Mouse (Mus musculus): ENCODE measurements around the gene Ube2cbp. TPM values are rescaled to one million over a fixed set of nuclear protein-coding genes. Genes with fewer than 3 reads are reported as not detected.

Gene Ube2cbp
- polyA plus RNA-seq, 1 experiment from 2014 or later: 7.4 TPM

DNA sequence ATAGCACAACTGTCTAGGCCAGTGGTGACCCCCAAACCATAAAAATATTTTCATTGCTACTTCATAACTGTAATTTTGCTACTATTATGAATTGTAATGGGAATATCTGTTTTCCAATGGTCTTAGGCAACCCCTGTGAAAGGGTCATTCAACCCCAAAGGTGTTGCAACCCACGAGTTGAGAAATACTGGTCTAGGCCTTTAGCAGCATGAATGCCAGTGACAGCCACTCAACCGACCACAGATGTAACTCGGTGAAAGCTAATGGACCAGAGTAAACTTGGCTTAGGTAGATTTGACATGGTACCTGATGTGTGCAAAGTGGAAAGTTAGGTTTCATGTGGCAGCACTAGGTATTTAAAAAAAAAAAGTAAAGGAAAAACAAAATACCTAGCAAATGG, 108.9 kb downstream of the Ube2cbp start:
- ATAC-seq: no peak
- H3K9ac ChIP-seq (replicated peaks): no peak overlapping the region
- H3K4me1 ChIP-seq (replicated peaks): no peaks in the 10 kb centered on the region
- no peak overlapping the region for H3K4me3 ChIP-seq (replicated peaks)
- WGBS: 83% methylated on average over 3 of the region's 3 CpGs
- H3K27ac ChIP-seq: no peak overlapping the region
- no peaks in the 10 kb centered on the region for H3K9me3 ChIP-seq
- no peak overlapping the region for H3K4me2 ChIP-seq (replicated peaks)
- no peaks in the 10 kb centered on the region for H3K27me3 ChIP-seq
- H3K36me3 ChIP-seq: no peaks in the 10 kb centered on the region

DNA sequence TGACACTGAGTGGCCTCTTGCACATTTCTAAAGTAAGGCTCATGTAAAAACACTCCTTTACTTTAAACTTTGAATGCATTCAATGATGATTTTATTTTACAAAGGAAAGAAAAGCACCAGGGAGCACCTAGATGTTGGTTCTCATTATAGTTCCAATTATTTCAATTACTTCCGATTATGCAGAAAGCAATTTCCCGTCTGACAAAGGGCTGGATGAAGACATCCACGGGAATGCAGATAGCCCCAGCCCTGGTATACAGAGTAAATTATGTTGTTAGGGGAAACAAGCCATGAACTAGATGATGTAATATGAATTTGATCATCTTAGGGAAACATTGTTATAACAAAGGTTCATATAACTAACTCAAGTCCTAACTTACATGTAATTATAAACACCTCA, 113.3 kb downstream of the Ube2cbp start:
- no peak overlapping the region for H3K27ac ChIP-seq
- 71% methylated on average over 3 of the region's 3 CpGs for WGBS

DNA sequence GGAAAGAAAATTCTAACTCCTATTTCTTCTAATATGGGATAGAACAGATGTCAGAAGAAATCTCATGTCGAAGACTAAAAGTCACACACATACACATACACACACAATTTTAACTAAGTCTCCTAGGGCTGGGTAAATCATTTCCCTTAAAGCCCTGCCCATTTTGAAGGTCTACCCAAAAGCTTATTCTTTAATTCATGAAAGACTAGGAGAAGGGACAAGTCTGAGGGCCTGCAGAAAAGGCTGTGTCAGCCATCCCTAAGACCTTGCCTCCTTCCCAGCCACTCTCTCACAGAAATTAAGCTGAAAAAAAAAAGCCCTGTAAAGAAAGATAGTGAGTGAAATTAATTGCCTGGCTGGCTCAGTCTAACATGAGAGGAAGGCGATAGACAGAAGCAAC, 128.0 kb downstream of the Ube2cbp start:
- no peak overlapping the region for H3K4me2 ChIP-seq (replicated peaks)
- WGBS: 82% methylated on average over 2 of the region's 2 CpGs
- H3K36me3 ChIP-seq: no peaks in the 10 kb centered on the region
- H3K9me3 ChIP-seq: no peaks in the 10 kb centered on the region
- no peaks in the 10 kb centered on the region for H3K4me1 ChIP-seq (replicated peaks)
- no peak overlapping the region for H3K9ac ChIP-seq (replicated peaks)
- no peak for ATAC-seq
- no peak overlapping the region for H3K4me3 ChIP-seq (replicated peaks)
- H3K27ac ChIP-seq: no peak overlapping the region
- H3K27me3 ChIP-seq: no peaks in the 10 kb centered on the region

More for the DNA sequence above, 113.3 kb downstream of the Ube2cbp start:
- no peaks in the 10 kb centered on the region for H3K4me1 ChIP-seq (replicated peaks)
- H3K4me2 ChIP-seq (replicated peaks): no peak overlapping the region
- H3K27me3 ChIP-seq: no peaks in the 10 kb centered on the region
- H3K36me3 ChIP-seq: no peaks in the 10 kb centered on the region
- no peak overlapping the region for H3K9ac ChIP-seq (replicated peaks)
- H3K4me3 ChIP-seq (replicated peaks): no peak overlapping the region
- ATAC-seq: no peak
- H3K9me3 ChIP-seq: no peaks in the 10 kb centered on the region

DNA sequence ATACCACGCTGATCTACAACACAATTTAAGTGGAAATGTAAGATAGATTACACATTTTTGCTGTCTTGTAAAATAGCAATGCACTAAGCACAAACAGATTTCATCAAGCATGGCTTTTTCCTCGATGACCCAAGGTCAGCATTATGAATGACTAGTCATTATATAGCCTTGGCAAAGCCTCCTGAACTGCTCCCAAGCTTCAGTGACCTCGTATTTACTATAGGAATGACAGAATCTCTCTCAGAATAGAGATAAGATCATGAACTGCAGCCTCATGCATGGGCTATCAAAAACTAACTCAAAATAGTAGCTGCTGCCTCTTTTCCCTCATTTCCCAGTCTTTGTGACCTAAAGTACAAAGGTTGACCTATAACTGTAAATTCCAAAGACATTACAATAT, 128.4 kb downstream of the Ube2cbp start:
- WGBS: 74% methylated on average over 3 of the region's 3 CpGs
- no peak overlapping the region for H3K4me3 ChIP-seq (replicated peaks)
- no peak overlapping the region for H3K27ac ChIP-seq
- H3K9me3 ChIP-seq: no peaks in the 10 kb centered on the region
- H3K27me3 ChIP-seq: no peaks in the 10 kb centered on the region
- no peak overlapping the region for H3K4me2 ChIP-seq (replicated peaks)
- H3K36me3 ChIP-seq: no peaks in the 10 kb centered on the region
- ATAC-seq: no peak
- H3K9ac ChIP-seq (replicated peaks): no peak overlapping the region
- H3K4me1 ChIP-seq (replicated peaks): no peaks in the 10 kb centered on the region

DNA sequence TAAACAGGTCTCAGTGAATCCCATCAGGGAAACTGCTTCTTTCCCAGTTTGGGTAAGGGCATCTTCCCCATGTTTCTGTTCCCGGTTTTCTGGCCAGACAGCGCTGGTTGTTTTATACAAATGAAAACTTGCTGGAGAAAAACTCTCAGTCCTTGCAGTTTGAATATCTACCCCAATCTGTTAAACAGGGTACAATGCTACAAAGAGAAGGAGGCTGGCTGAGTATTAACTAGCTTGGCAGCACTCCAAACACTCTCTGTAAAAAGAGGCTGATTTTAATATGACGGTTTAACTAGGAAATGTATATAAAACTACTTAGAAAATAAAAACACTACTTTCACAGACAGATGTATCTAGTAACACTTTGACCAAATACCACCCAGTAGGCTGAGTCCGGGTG, 129.2 kb downstream of the Ube2cbp start:
- Histone ChIP-seq H3K4me1 (replicated peaks) (0 out of 2 replicates have a peak, but pooled peaks cover 1% of the 10 kb centered on the region), H3K4me3 (replicated peaks) (no peak overlapping the region), H3K9ac (replicated peaks) (no peak overlapping the region), H3K27ac (no peak overlapping the region), H3K36me3 (no peaks in the 10 kb centered on the region), H3K27me3 (no peaks in the 10 kb centered on the region), H3K9me3 (no peaks in the 10 kb centered on the region), H3K4me2 (replicated peaks) (no peak overlapping the region)
- ATAC-seq: no peak
- WGBS: 70% methylated on average over 4 of the region's 4 CpGs

DNA sequence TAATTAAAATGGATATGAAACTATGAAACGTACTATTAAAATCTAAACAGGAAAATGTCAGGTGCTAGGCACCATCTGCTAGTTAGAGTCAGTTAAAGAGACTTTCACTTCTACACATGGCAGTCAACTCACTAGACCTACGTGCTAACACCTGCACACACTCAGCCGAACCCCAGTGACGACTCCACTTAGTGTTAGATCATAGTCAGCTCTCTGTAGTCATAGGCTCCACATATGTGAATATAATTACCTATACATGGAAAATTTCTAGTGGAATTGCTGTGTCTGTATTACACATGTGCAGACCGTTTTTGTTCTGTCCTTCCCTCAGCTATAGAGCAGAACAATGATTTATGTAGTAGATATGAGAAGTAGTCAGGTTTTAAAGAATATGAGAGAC, 130.4 kb downstream of the Ube2cbp start:
- Histone ChIP-seq H3K9ac (replicated peaks) (no peak overlapping the region), H3K4me2 (replicated peaks) (no peak overlapping the region), H3K9me3 (no peaks in the 10 kb centered on the region), H3K27me3 (no peaks in the 10 kb centered on the region), H3K4me1 (replicated peaks) (0 out of 2 replicates have a peak, but pooled peaks cover 5% of the 10 kb centered on the region), H3K36me3 (no peaks in the 10 kb centered on the region), H3K4me3 (replicated peaks) (no peak overlapping the region), H3K27ac (no peak overlapping the region)
- 92% methylated on average over 5 of the region's 5 CpGs for WGBS
- no peak for ATAC-seq

DNA sequence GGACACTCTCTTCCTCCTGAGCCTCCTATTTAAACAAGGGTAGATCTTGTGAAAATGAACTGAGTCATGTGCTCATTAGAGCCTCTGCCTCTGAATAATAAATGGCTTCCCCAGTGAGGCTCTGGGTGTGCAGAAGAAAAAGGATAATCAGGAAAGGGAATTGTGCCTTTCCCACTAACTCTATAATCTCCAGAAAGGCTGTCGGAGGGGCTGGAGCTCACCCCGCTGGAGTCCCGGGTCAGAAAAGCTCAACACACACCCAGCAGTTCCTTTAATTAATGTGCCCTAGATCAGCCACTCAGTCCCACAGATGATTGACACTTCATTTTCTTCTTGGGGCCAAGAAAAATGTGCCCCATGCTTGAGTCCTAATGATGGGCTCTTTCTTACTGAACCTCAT, 134.2 kb downstream of the Ube2cbp start:
- peak; percentile 76 for ATAC-seq
- Histone ChIP-seq H3K27ac (no peak overlapping the region), H3K9me3 (no peaks in the 10 kb centered on the region), H3K9ac (replicated peaks) (no peak overlapping the region), H3K36me3 (no peaks in the 10 kb centered on the region), H3K4me3 (replicated peaks) (no peak overlapping the region), H3K27me3 (no peaks in the 10 kb centered on the region), H3K4me2 (replicated peaks) (no peak overlapping the region), H3K4me1 (replicated peaks) (0 out of 2 replicates have a peak, but pooled peaks cover 10% of the 10 kb centered on the region)
- WGBS: 37% methylated on average over 3 of the region's 3 CpGs

DNA sequence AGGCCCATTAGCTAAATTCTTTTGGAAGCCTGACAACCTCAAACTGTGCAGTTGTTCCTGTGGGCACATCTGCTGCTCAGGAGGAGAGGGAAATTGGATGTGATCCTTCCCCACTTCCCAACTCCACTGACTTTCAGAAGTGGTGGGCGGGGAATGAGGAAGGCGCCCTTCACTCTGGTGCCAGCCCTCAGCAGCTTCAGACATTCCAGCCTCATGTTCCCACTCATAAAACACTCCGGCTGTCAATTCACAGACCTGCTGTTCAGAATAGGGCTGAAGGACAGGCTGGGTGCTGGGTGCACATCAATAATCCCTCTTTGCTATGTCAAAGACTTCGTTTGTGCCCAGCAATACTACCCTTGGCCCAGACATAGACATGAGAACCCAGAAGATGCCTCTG, 136.5 kb downstream of the Ube2cbp start:
- H3K4me1 ChIP-seq (replicated peaks): 0 out of 2 replicates have a peak, but pooled peaks cover 10% of the 10 kb centered on the region
- 74% methylated on average over 4 of the region's 4 CpGs for WGBS
- H3K27ac ChIP-seq: no peak overlapping the region
- H3K9ac ChIP-seq (replicated peaks): no peak overlapping the region
- no peak overlapping the region for H3K4me3 ChIP-seq (replicated peaks)
- H3K9me3 ChIP-seq: no peaks in the 10 kb centered on the region
- no peak for ATAC-seq
- H3K4me2 ChIP-seq (replicated peaks): no peak overlapping the region
- no peaks in the 10 kb centered on the region for H3K27me3 ChIP-seq
- H3K36me3 ChIP-seq: no peaks in the 10 kb centered on the region

DNA sequence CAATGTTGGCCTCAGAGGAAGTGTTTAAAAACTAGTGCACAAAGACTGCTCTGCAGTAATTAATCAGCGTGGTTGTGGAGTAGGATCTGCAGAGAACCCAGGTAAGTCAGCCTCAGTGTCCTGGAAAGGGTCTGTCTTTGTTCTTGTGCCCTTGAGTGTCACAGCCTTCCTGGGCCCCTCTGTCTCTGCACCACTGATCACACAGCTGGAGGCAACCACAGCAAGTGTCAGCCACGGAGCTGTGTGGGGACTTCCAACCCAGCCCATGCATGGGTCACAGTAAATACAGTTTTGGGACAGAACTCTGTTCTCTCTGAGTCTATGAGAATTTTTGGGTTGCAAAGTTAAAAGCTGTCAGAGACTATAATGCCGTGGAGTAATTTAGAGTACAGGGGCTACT, 137.4 kb downstream of the Ube2cbp start:
- no peak overlapping the region for H3K4me3 ChIP-seq (replicated peaks)
- no peaks in the 10 kb centered on the region for H3K9me3 ChIP-seq
- H3K27ac ChIP-seq: no peak overlapping the region
- no peak for ATAC-seq
- H3K9ac ChIP-seq (replicated peaks): no peak overlapping the region
- 0 out of 2 replicates have a peak, but pooled peaks cover 10% of the 10 kb centered on the region for H3K4me1 ChIP-seq (replicated peaks)
- H3K4me2 ChIP-seq (replicated peaks): no peak overlapping the region
- no peaks in the 10 kb centered on the region for H3K36me3 ChIP-seq
- whole genome bisulfite sequencing: 41% methylated on average over 3 of the region's 3 CpGs
- H3K27me3 ChIP-seq: no peaks in the 10 kb centered on the region

DNA sequence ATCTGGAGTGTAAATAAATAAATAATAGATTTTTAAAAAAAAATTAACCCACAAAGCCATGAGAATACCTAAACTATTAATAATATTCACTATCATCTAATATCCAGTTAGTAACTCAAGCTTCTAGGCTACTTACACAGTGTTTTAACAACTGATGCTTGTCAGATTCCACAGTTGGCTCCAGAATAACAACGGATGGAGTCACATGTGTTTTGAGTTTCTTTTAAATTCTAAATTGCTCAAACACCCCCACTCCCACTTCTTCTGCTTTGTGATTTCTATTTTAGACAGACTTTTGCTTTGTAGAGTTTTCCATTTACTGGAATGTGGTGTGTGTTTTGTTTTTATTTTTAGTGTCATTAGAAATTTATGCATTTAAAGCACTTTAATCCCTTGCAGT, 140.0 kb downstream of the Ube2cbp start:
- H3K9me3 ChIP-seq: no peaks in the 10 kb centered on the region
- no peak overlapping the region for H3K4me2 ChIP-seq (replicated peaks)
- no peak overlapping the region for H3K4me3 ChIP-seq (replicated peaks)
- no peak overlapping the region for H3K27ac ChIP-seq
- 0 out of 2 replicates have a peak, but pooled peaks cover 5% of the 10 kb centered on the region for H3K4me1 ChIP-seq (replicated peaks)
- H3K9ac ChIP-seq (replicated peaks): no peak overlapping the region
- no peak for ATAC-seq
- 88% methylated on average over 1 of the region's 1 CpGs for WGBS
- no peaks in the 10 kb centered on the region for H3K36me3 ChIP-seq
- no peaks in the 10 kb centered on the region for H3K27me3 ChIP-seq

DNA sequence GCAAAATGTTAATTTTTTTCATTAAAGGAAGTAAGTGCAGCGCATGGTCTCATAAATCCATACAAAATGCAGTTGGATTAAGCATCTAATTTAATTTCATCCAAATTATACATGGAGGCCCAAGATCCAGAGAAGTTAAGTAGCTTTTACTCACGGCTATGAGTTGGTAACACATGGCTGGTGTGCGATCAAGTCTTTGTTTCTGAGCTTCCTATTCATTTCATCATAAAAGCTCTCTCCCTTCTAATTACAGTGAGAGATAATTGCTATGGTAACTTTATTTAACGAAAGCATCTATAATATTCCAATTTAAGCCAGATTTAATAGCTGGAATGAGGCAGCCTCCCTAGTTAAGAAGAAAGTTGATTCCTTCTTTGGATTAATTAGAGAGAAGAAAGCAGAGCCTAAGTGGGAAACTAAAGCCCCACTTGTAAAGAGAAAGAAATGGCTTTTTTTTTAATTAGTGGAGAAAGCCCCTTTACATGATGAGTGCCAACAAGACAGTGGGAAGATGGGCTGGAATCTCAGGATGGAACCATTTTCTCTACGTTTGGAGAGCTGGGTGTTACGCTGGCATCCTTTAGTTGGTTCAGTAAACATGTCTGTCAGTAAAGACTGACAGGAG, 145.1 kb downstream of the Ube2cbp start:
- Histone ChIP-seq H3K9me3 (no peaks in the 10 kb centered on the region), H3K4me2 (replicated peaks) (no peak overlapping the region), H3K9ac (replicated peaks) (no peak overlapping the region), H3K4me1 (replicated peaks) (0 out of 2 replicates have a peak, but pooled peaks cover 2% of the 10 kb centered on the region), H3K27ac (no peak overlapping the region), H3K36me3 (no peaks in the 10 kb centered on the region), H3K4me3 (replicated peaks) (no peak overlapping the region), H3K27me3 (no peaks in the 10 kb centered on the region)
- 68% methylated on average over 6 of the region's 6 CpGs for WGBS
- no peak for ATAC-seq

DNA sequence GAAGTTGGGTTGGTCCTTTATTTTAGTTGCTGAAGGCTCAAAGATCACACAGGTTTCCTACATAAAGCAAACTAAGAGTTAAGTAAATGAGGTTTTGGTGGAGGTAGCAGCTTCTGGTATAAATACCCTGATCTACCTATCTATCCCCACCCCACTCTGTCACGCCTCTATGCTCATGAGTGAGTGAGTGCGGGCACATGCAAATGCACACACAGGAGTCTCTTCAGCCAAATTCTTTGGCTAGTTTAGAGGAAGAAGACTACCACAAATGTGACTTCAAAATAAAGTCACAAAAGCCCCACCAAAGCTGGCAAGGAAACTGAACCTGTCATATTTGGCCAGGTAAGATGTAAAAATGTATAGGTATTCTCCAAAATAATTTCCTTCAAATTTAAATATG, 149.1 kb downstream of the Ube2cbp start:
- Histone ChIP-seq H3K4me3 (replicated peaks) (no peak overlapping the region), H3K27ac (no peak overlapping the region), H3K9ac (replicated peaks) (no peak overlapping the region), H3K4me1 (replicated peaks) (0 out of 2 replicates have a peak, but pooled peaks cover 2% of the 10 kb centered on the region), H3K27me3 (no peaks in the 10 kb centered on the region), H3K4me2 (replicated peaks) (no peak overlapping the region), H3K9me3 (peaks cover 6% of the 10 kb centered on the region; the same call in 1 of the 2 replicates), H3K36me3 (no peaks in the 10 kb centered on the region)
- ATAC-seq: no peak
- 92% methylated on average over 2 of the region's 2 CpGs for WGBS

DNA sequence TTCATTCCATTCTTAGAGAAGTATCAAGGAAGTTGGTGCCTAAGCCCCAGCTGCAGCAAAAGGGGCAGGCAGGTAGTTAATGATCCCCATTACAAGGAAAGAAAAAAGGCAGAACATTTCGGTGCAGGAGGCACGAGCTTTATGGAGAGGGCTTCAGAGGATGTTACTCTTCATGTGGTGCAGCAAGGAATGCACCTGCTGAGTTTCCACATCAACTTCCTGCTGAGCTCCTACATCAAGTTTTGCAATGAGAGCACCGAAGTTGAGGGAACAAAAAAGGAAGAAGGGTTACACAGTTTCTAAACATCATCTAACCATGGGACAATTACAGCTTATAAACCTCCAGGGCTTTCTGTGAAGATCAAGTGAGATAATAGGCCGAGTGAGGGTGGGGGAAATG, 156.1 kb downstream of the Ube2cbp start:
- Histone ChIP-seq H3K4me2 (replicated peaks) (no peak overlapping the region), H3K9me3 (peaks cover 6% of the 10 kb centered on the region; the same call in 1 of the 2 replicates), H3K4me3 (replicated peaks) (no peak overlapping the region), H3K9ac (replicated peaks) (no peak overlapping the region), H3K4me1 (replicated peaks) (no peaks in the 10 kb centered on the region), H3K27ac (no peak overlapping the region), H3K27me3 (no peaks in the 10 kb centered on the region), H3K36me3 (no peaks in the 10 kb centered on the region)
- ATAC-seq: no peak
- WGBS: 59% methylated on average over 4 of the region's 4 CpGs
